Mouse (Mus musculus): Measurements from ENCODE around the gene Fam168a. TPM values are rescaled to one million over a fixed set of nuclear protein-coding genes. Genes with fewer than 3 reads are reported as not detected.

Fam168a gene
- polyA plus RNA-seq, 1 experiment from 2014 or later, result 6.3 TPM

DNA sequence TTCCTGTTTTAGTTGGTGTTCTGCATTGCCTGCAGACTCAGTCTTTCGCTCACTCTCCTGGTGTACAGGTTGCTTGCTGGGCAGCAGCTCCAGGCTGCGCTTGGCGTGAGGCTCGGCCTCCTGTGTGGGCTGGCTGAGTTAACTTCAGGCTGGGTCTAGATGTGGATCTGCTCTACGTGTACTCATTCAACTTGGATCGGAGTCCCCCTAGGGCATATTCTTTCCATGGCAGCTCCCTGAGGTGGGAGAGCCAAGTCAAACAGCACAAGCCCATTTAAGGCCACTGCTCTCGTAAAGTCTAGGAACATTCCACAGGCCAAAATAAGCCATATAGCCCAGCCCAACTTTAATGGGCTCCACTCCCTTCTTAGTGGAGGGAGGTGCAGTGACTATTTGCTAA is 18.0 kb upstream of the Fam168a start:
- Histone ChIP-seq H3K9me3 (replicated peaks; ENCODE audit: control insufficient read depth, low read length) (no peaks in the 10 kb centered on the region), H3K27ac (ENCODE audit: low read length) (no peak overlapping the region), H3K27me3 (ENCODE audit: control insufficient read depth, insufficient read depth, low read depth, low read length) (no peaks in the 10 kb centered on the region), H3K9ac (ENCODE audit: low read depth, low read length) (no peak overlapping the region), H3K4me1 (ENCODE audit: control insufficient read depth, low read depth, low read length) (peaks cover 16% of the 10 kb centered on the region), H3K4me2 (ENCODE audit: low read depth, low read length) (no peak overlapping the region), H3K36me3 (ENCODE audit: control insufficient read depth, insufficient read depth) (no peaks in the 10 kb centered on the region), H3K4me3 (ENCODE audit: low read depth, low read length) (no peak overlapping the region)
- 85% methylated on average over 7 of the region's 7 CpGs for WGBS (ENCODE audit: insufficient replicate concordance)
- no peak for ATAC-seq (ENCODE audit: low read depth)

DNA sequence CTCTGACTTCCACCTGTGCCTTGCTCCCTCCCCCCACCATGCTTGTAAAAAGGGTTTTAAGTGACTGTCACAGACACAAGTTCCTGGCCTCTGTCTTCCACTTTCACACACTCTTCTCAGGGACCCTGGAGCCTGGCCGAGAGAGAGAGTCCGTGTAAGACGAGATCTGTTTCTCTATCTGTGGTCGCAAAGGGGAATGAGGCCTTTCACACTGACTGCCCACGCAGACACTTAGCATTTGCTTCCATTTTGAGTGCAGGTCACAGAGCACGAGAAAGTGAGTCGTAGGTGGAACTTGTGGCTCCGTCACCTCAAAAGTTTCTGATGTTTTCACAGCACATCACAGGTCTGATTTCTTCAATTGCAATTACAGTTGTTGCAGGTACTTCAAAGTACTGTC is 13.2 kb upstream of the Fam168a start:
- no peak overlapping the region for H3K4me2 ChIP-seq (ENCODE audit: low read depth, low read length)
- no peak for ATAC-seq (ENCODE audit: low read depth)
- H3K27ac ChIP-seq (ENCODE audit: low read length), result no peak overlapping the region
- no peak overlapping the region for H3K9ac ChIP-seq (ENCODE audit: low read depth, low read length)
- H3K4me1 ChIP-seq (ENCODE audit: control insufficient read depth, low read depth, low read length), result no peaks in the 10 kb centered on the region
- H3K27me3 ChIP-seq (ENCODE audit: control insufficient read depth, insufficient read depth, low read depth, low read length), result no peaks in the 10 kb centered on the region
- 64% methylated on average over 8 of the region's 8 CpGs for WGBS (ENCODE audit: insufficient replicate concordance)
- H3K36me3 ChIP-seq (ENCODE audit: control insufficient read depth, insufficient read depth), result no peaks in the 10 kb centered on the region
- no peaks in the 10 kb centered on the region for H3K9me3 ChIP-seq (replicated peaks; ENCODE audit: control insufficient read depth, low read length)
- H3K4me3 ChIP-seq (ENCODE audit: low read depth, low read length), result no peak overlapping the region

DNA sequence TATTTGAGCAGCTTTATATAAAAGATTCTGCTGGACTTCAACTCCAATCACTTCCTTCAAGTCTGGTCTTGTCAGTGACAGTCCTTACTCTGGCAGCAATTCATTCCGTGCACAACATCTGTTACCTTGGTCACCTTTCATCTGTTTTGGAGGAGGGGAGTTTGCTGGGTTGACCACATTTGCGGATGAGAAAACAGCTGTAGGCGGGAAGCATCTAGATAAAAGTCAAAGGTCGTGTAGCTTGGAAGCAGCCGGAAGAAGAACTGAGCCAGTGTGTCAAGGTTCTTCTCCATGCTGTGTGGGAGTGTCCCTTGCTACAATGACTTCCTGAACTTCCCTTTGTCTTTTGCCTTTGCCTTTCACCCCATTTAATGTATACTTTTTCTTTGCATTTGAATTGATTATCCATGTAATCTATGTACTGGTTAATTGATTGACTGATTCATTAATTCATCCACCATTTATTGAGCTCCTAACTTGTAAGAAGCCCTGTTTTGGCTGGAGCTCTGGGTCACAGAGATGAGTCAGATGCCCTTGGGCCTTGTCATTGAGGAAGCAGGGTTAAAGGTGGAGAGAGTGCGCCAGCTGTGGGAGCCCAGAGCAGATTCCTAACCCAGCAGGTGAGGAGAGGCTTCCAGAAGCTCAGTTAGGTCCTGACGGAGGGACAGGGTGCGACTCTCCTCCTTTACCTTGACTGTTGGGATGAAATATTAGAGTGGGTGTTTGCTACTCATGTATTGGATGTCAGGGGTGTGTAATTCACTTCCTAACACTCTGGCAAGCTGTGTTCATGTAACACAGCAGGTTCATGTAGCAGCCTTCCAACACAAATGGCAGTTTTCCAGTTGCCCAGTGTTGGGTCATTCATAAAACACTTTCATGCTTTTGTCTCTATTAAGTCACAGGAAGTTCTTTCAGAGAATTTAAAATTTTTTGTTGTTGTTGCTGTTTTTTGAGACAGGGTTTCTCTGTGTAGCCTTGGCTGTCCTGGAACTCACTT is 6.4 kb upstream of the Fam168a start:
- no peak overlapping the region for H3K9ac ChIP-seq (ENCODE audit: low read depth, low read length)
- no peaks in the 10 kb centered on the region; the same call in 1 of the 2 replicates for H3K4me1 ChIP-seq (ENCODE audit: control insufficient read depth, low read depth, low read length)
- no peak overlapping the region for H3K4me3 ChIP-seq (ENCODE audit: low read depth, low read length)
- no peak overlapping the region for H3K4me2 ChIP-seq (ENCODE audit: low read depth, low read length)
- WGBS (ENCODE audit: insufficient replicate concordance), result 55% methylated on average over 8 of the region's 8 CpGs
- H3K27ac ChIP-seq (ENCODE audit: low read length), result no peak overlapping the region
- no peaks in the 10 kb centered on the region for H3K9me3 ChIP-seq (replicated peaks; ENCODE audit: control insufficient read depth, low read length)
- no peak for ATAC-seq (ENCODE audit: low read depth)
- H3K36me3 ChIP-seq (ENCODE audit: control insufficient read depth, insufficient read depth), result no peaks in the 10 kb centered on the region
- no peaks in the 10 kb centered on the region for H3K27me3 ChIP-seq (ENCODE audit: control insufficient read depth, insufficient read depth, low read depth, low read length)

- Histone ChIP-seq H3K27me3 (ENCODE audit: control insufficient read depth, insufficient read depth, low read depth, low read length) (no peaks in the 10 kb centered on the region), H3K9me3 (replicated peaks; ENCODE audit: control insufficient read depth, low read length) (no peaks in the 10 kb centered on the region), H3K4me3 (ENCODE audit: low read depth, low read length) (peak overlapping the region; percentile 97), H3K36me3 (ENCODE audit: control insufficient read depth, insufficient read depth) (no peaks in the 10 kb centered on the region), H3K9ac (ENCODE audit: low read depth, low read length) (peak overlapping the region; percentile 96), H3K4me1 (ENCODE audit: control insufficient read depth, low read depth, low read length) (peaks cover 17% of the 10 kb centered on the region), H3K4me2 (ENCODE audit: low read depth, low read length) (peak overlapping the region; percentile 99), H3K27ac (ENCODE audit: low read length) (peak overlapping the region; percentile 90)
- ATAC-seq (ENCODE audit: low read depth), result peak; percentile 11
- 1% methylated on average over 23 of the region's 23 CpGs for WGBS (ENCODE audit: insufficient replicate concordance)
Measured at GRCm38 (mm10) chr7:100706883-100707480, 547 bp downstream of the Fam168a start.

DNA sequence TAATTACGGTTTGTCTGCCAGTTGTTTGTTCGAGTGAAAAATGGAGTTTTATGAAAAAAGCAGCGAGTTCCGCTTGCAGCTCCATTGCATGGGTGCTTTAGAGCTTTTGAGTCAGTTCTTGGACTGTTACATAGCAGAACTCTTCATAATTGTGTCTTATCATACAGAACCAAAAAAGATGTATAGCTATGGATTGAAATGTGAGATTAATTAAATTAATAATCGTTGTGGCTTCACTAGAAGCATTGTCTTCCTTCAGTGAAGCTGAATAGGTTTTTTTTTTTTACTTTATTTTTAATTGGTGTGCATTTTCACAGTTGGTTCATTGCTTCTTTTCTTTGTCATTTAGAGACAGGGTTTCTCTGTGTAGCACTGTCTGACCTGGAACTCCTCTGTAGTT is 12.3 kb downstream of the Fam168a start:
- Histone ChIP-seq H3K4me2 (ENCODE audit: low read depth, low read length) (no peak overlapping the region), H3K4me3 (ENCODE audit: low read depth, low read length) (no peak overlapping the region), H3K27ac (ENCODE audit: low read length) (no peak overlapping the region), H3K27me3 (ENCODE audit: control insufficient read depth, insufficient read depth, low read depth, low read length) (no peaks in the 10 kb centered on the region), H3K4me1 (ENCODE audit: control insufficient read depth, low read depth, low read length) (no peaks in the 10 kb centered on the region), H3K36me3 (ENCODE audit: control insufficient read depth, insufficient read depth) (no peaks in the 10 kb centered on the region), H3K9me3 (replicated peaks; ENCODE audit: control insufficient read depth, low read length) (no peaks in the 10 kb centered on the region), H3K9ac (ENCODE audit: low read depth, low read length) (no peak overlapping the region)
- WGBS (ENCODE audit: insufficient replicate concordance), result 76% methylated on average over 5 of the region's 5 CpGs
- no peak for ATAC-seq (ENCODE audit: low read depth)

GRCm38 (mm10) chr7:100722268-100722667 is 15.8 kb downstream of the Fam168a start:
- H3K27ac ChIP-seq (ENCODE audit: low read length), result no peak overlapping the region
- no peak overlapping the region for H3K4me2 ChIP-seq (ENCODE audit: low read depth, low read length)
- WGBS (ENCODE audit: insufficient replicate concordance), result 70% methylated on average over 6 of the region's 6 CpGs
- no peak for ATAC-seq (ENCODE audit: low read depth)
- H3K27me3 ChIP-seq (ENCODE audit: control insufficient read depth, insufficient read depth, low read depth, low read length), result no peaks in the 10 kb centered on the region
- no peaks in the 10 kb centered on the region for H3K36me3 ChIP-seq (ENCODE audit: control insufficient read depth, insufficient read depth)
- no peak overlapping the region for H3K9ac ChIP-seq (ENCODE audit: low read depth, low read length)
- H3K9me3 ChIP-seq (replicated peaks; ENCODE audit: control insufficient read depth, low read length), result no peaks in the 10 kb centered on the region
- no peaks in the 10 kb centered on the region for H3K4me1 ChIP-seq (ENCODE audit: control insufficient read depth, low read depth, low read length)
- H3K4me3 ChIP-seq (ENCODE audit: low read depth, low read length), result no peak overlapping the region

GRCm38 (mm10) chr7:100723453-100724294 is 17.2 kb downstream of the Fam168a start:
- no peaks in the 10 kb centered on the region for H3K27me3 ChIP-seq (ENCODE audit: control insufficient read depth, insufficient read depth, low read depth, low read length)

GRCm38 (mm10) chr7:100727538-100728085 is 21.2 kb downstream of the Fam168a start:
- H3K9ac ChIP-seq (ENCODE audit: low read depth, low read length), result no peak overlapping the region
- H3K9me3 ChIP-seq (replicated peaks; ENCODE audit: control insufficient read depth, low read length), result no peaks in the 10 kb centered on the region
- no peak overlapping the region for H3K4me3 ChIP-seq (ENCODE audit: low read depth, low read length)
- no peak overlapping the region for H3K27ac ChIP-seq (ENCODE audit: low read length)
- no peak overlapping the region for H3K4me2 ChIP-seq (ENCODE audit: low read depth, low read length)
- peaks cover 4% of the 10 kb centered on the region for H3K4me1 ChIP-seq (ENCODE audit: control insufficient read depth, low read depth, low read length)
- 78% methylated on average over 2 of the region's 2 CpGs for WGBS (ENCODE audit: insufficient replicate concordance)
- no peaks in the 10 kb centered on the region for H3K36me3 ChIP-seq (ENCODE audit: control insufficient read depth, insufficient read depth)
- H3K27me3 ChIP-seq (ENCODE audit: control insufficient read depth, insufficient read depth, low read depth, low read length), result no peaks in the 10 kb centered on the region
- ATAC-seq (ENCODE audit: low read depth), result no peak

More at GRCm38 (mm10) chr7:100723453-100724294, 17.2 kb downstream of the Fam168a start:
- Histone ChIP-seq H3K4me2 (ENCODE audit: low read depth, low read length) (no peak overlapping the region), H3K4me1 (ENCODE audit: control insufficient read depth, low read depth, low read length) (no peaks in the 10 kb centered on the region), H3K9me3 (replicated peaks; ENCODE audit: control insufficient read depth, low read length) (no peaks in the 10 kb centered on the region), H3K27ac (ENCODE audit: low read length) (no peak overlapping the region), H3K4me3 (ENCODE audit: low read depth, low read length) (no peak overlapping the region), H3K36me3 (ENCODE audit: control insufficient read depth, insufficient read depth) (no peaks in the 10 kb centered on the region), H3K9ac (ENCODE audit: low read depth, low read length) (no peak overlapping the region)
- ATAC-seq (ENCODE audit: low read depth), result no peak
- WGBS (ENCODE audit: insufficient replicate concordance), result 63% methylated on average over 12 of the region's 12 CpGs

Measured in liver, embryonic 16.5 days (tissue).